Mouse (Mus musculus) megakaryocyte, embryonic 14.5 days (primary cell): Measurements from ENCODE around the gene Nxf3. TPM values are rescaled to one million over a fixed set of nuclear protein-coding genes. Genes with fewer than 3 reads are reported as not detected.
"Not testable (repeated sequence)": the region's sequence is repeated elsewhere in the genome, so short reads cannot be mapped to it uniquely, and the experiment has no call there.

Experiments used
- H3K27me3 ChIP-seq: replicated peaks from 2 replicates; pipeline ENCODE3; 2012; ENCODE audit warnings: inconsistent platforms
- H3K36me3 ChIP-seq: replicated peaks from 2 replicates; pipeline ENCODE3; 2012; ENCODE audit warnings: low read length, inconsistent platforms, mixed read lengths
- H3K4me1 ChIP-seq: 2 replicates; pipeline ENCODE4 v1.6.1; 2012; ENCODE audit warnings: inconsistent platforms
- H3K4me3 ChIP-seq: replicated peaks from 2 replicates; pipeline ENCODE3; 2012; ENCODE audit warnings: moderate library complexity, mild to moderate bottlenecking, inconsistent platforms
- H3K9me3 ChIP-seq: 2 replicates; pipeline ENCODE4 v1.6.1; 2012; ENCODE audit warnings: inconsistent platforms
- FLI1 ChIP-seq: IDR thresholded peaks from 2 replicates; pipeline ENCODE4 v1.6.1; 2012; ENCODE audit warnings: low read length, inconsistent platforms, mixed read lengths
- GATA1 ChIP-seq: IDR thresholded peaks from 3 replicates; pipeline ENCODE4 v1.6.1; 2012; ENCODE audit warnings: mixed read lengths, low read length, inconsistent platforms, borderline replicate concordance
- polyA plus RNA-seq: library from polyadenylated mRNA; stranded (reverse); fragments of >175 nt; gene quantifications from 2 replicates; pipeline ENCODE4 v1.2.3, GENCODE M21; 2012; ENCODE audit warnings: low replicate concordance; ENCODE audit not compliant: insufficient read depth

Gene Nxf3
- polyA plus RNA-seq, 1 experiment: not detected

DNA sequence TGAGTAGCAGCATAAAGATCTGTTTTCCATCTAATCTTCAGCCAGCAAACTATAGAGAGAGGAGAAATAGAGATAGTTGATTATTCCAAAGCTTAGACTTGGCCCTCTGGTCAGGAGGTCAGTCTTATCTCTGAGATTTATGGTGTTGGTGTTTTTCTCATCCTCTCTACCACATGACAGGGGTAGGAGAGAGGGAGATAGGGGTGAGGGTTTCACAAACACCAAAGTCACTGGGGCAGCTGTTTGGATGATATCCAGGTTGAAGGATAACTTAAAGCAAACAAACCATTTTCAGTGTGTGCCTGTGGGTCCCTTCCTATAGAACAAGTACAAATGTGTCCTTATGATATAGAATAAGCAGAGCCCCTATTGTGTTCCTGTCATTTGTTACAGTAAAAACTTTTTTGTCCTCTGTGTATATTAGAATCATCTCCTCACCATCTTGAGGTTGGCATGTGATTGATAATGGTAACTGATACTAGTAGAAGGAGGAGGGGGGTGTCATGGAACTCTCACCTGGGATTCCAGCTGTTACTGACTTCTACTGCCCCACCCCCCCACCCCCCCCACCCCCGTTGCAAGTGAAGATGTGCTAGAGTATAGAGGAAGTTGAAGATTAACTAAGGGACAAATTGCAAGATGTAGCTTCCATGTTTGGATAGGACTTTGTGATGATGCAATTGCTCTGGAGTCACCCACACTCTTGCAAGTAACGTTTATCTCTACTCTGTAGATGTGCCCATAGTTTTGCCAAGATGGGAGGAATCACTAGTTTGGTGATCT, 7.6 kb upstream of the Nxf3 start:
- H3K36me3 ChIP-seq: no peaks in the 10 kb centered on the region
- no peaks in the 10 kb centered on the region for H3K4me1 ChIP-seq
- H3K9me3 ChIP-seq: no peaks in the 10 kb centered on the region
- no peak overlapping the region for H3K4me3 ChIP-seq
- TF ChIP-seq FLI1: no peak
- TF ChIP-seq GATA1: no peak
- peaks cover 1% of the 10 kb centered on the region for H3K27me3 ChIP-seq

GRCm38 (mm10) chrX:136068020-136068419, 17.0 kb downstream of the Nxf3 start, which contains the start of gene Bex2:
TSS of gene Bex2 (minus strand) at chrX:136068236.
- H3K4me1 ChIP-seq, H3K9me3 ChIP-seq, H3K36me3 ChIP-seq, H3K27me3 ChIP-seq, H3K4me3 ChIP-seq: not testable (repeated sequence)

- H3K9me3 ChIP-seq, H3K36me3 ChIP-seq, H3K4me1 ChIP-seq, H3K27me3 ChIP-seq, H3K4me3 ChIP-seq: not testable (repeated sequence)
Observed at GRCm38 (mm10) chrX:136067201-136067991, 17.7 kb downstream of the Nxf3 start.

- no peaks in the 10 kb centered on the region for H3K9me3 ChIP-seq
- no peaks in the 10 kb centered on the region for H3K4me1 ChIP-seq
- H3K36me3 ChIP-seq: no peaks in the 10 kb centered on the region
- H3K4me3 ChIP-seq: no peak overlapping the region
- TF ChIP-seq FLI1 (no peak), GATA1 (no peak)
- peaks cover 8% of the 10 kb centered on the region for H3K27me3 ChIP-seq
Observed at GRCm38 (mm10) chrX:136060698-136061097, 24.4 kb downstream of the Nxf3 start.

- Histone ChIP-seq H3K9me3 (no peaks in the 10 kb centered on the region), H3K27me3 (no peaks in the 10 kb centered on the region), H3K36me3 (no peaks in the 10 kb centered on the region), H3K4me3 (no peak overlapping the region), H3K4me1 (no peaks in the 10 kb centered on the region)
- TF ChIP-seq GATA1 (no peak), FLI1 (no peak)
Observed at GRCm38 (mm10) chrX:136051219-136051618, 33.8 kb downstream of the Nxf3 start.

DNA sequence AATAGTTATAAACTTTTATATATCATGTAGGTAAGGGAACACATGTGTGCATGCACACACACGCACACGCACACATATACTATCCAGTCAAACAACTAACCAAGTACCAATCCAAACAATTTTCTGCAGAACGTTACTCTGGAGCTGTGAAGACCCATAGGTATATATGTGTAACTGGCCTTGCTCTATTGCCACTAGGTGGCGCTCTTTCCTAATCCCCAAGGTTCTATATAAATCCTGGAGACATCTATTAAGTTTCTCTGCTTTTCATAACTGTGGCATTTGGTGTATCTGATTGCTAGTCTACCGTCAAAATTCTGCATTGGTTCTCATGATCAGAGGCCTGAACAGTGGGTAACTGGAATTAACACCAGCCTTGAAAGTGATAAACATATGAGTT, 37.5 kb downstream of the Nxf3 start:
- Histone ChIP-seq H3K4me1 (no peaks in the 10 kb centered on the region), H3K36me3 (no peaks in the 10 kb centered on the region), H3K4me3 (no peak overlapping the region), H3K9me3 (no peaks in the 10 kb centered on the region), H3K27me3 (no peaks in the 10 kb centered on the region)
- TF ChIP-seq GATA1 (no peak), FLI1 (no peak)

DNA sequence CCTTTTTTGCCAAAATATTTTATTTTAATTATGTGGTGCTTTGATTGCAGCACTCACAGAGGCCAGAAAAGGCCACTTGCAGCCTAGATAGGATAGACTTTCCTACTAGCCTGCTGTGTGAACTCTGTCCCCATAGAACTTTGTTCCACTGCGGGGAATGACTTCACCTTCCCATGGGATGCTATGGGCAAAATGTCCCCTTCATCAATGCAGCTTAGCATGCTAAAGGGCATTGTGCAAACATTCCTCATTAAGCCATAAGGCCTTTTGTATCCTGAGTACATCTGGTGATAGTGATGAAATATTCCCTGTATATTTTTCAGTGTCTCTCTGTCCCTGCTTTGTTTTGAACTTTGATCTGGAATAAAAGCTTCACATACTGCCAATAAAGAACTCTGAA, 41.3 kb downstream of the Nxf3 start:
- Histone ChIP-seq H3K4me1 (no peaks in the 10 kb centered on the region), H3K4me3 (no peak overlapping the region), H3K27me3 (no peaks in the 10 kb centered on the region), H3K36me3 (no peaks in the 10 kb centered on the region), H3K9me3 (no peaks in the 10 kb centered on the region)
- no peak for TF ChIP-seq FLI1
- no peak for TF ChIP-seq GATA1

GRCm38 (mm10) chrX:136032799-136033763, 52.0 kb downstream of the Nxf3 start, which contains the start of gene Arxes1:
TSS of gene Arxes1 (plus strand) at chrX:136033367.
- H3K36me3 ChIP-seq, H3K9me3 ChIP-seq, H3K4me3 ChIP-seq, H3K4me1 ChIP-seq: not testable (repeated sequence)
- peaks cover 21% of the 10 kb centered on the region for H3K27me3 ChIP-seq

GRCm38 (mm10) chrX:136030331-136030730, 54.7 kb downstream of the Nxf3 start:
- no peak overlapping the region for H3K4me3 ChIP-seq
- H3K27me3 ChIP-seq: peaks cover 19% of the 10 kb centered on the region
- TF ChIP-seq GATA1: no peak
- TF ChIP-seq FLI1: no peak
- no peaks in the 10 kb centered on the region for H3K4me1 ChIP-seq
- H3K9me3 ChIP-seq: no peaks in the 10 kb centered on the region
- H3K36me3 ChIP-seq: no peaks in the 10 kb centered on the region

Other genes with a start within 250 kb of the Nxf3 start
- not detected in 2 replicates for gene Gprasp2, start 246.2 kb downstream of the Nxf3 start, polyA plus RNA-seq
- 3.4 TPM in 1 of 2 replicates, not detected in the other for gene Arxes2, start 91.4 kb downstream of the Nxf3 start, polyA plus RNA-seq
- gene Arxes1, start 51.9 kb downstream of the Nxf3 start, polyA plus RNA-seq: 0.81 TPM in 1 of 2 replicates, not detected in the other
- gene Bex2, start 17.0 kb downstream of the Nxf3 start, polyA plus RNA-seq: 1.1 TPM in 1 of 2 replicates, not detected in the other
- gene Bex4, start 53.7 kb upstream of the Nxf3 start, polyA plus RNA-seq: 9.5 TPM in 1 of 2 replicates, not detected in the other
- 25.8 TPM in 1 of 2 replicates, not detected in the other for gene Tceal8, start 87.1 kb upstream of the Nxf3 start, polyA plus RNA-seq
- 0.58 and 2.3 TPM in 2 replicates for gene Tceal5, start 118.6 kb upstream of the Nxf3 start, polyA plus RNA-seq
- gene Tceal7, start 129.5 kb upstream of the Nxf3 start, polyA plus RNA-seq: not detected in 2 replicates
- gene Bex1, start 130.3 kb upstream of the Nxf3 start, polyA plus RNA-seq: 12.7 TPM in 1 of 2 replicates, not detected in the other
- 4.2 and 79.7 TPM in 2 replicates for gene Tceal9, start 159.8 kb upstream of the Nxf3 start, polyA plus RNA-seq
- 46.6 and 242 TPM in 2 replicates for gene Bex3, start 185.0 kb upstream of the Nxf3 start, polyA plus RNA-seq